Mouse (Mus musculus) kidney, embryonic 14.5 days (tissue): Measurements from ENCODE around the gene Tmc3. TPM values are rescaled to one million over a fixed set of nuclear protein-coding genes. Genes with fewer than 3 reads are reported as not detected.
A peak's percentile ranks its signal among the peaks of the same experiment; 100 is the strongest.

Experiments used
- ATAC-seq: fragments of 200-750 bp; cut with Nextera tagmentation; 2 replicates; pipeline ENCODE4 v1.8.0; 2017; ENCODE audit warnings: moderate number of reproducible peaks, mild to moderate bottlenecking, moderate TSS enrichment, moderate library complexity; ENCODE audit not compliant: low FRiP score, low TSS enrichment
- H3K27ac ChIP-seq: fragments of 300-500 bp; sonication (generic); 2 replicates; pipeline ENCODE4 v1.5.1; 2014; ENCODE audit warnings: low read depth, mild to moderate bottlenecking, low read length, moderate library complexity, mixed read lengths
- H3K27me3 ChIP-seq: fragments of 300-500 bp; sonication (generic); 2 replicates; pipeline ENCODE4 v1.6.1; 2014; ENCODE audit warnings: mild to moderate bottlenecking, low read length; ENCODE audit not compliant: control insufficient read depth, insufficient read depth
- H3K36me3 ChIP-seq: fragments of 300-500 bp; sonication (generic); 2 replicates; pipeline ENCODE4 v1.6.1; 2014; ENCODE audit warnings: low read length, mixed read lengths; ENCODE audit not compliant: control insufficient read depth, insufficient read depth
- H3K4me1 ChIP-seq: fragments of 300-500 bp; sonication (generic); 2 replicates; pipeline ENCODE4 v1.6.1; 2014; ENCODE audit warnings: low read length, mixed read lengths; ENCODE audit not compliant: control insufficient read depth, insufficient read depth
- H3K4me2 ChIP-seq: fragments of 300-500 bp; sonication (generic); replicated peaks from 2 replicates; pipeline ENCODE4 v1.6.1; 2014; ENCODE audit warnings: low read depth, mild to moderate bottlenecking, low read length
- H3K4me3 ChIP-seq: fragments of 300-500 bp; sonication (generic); 2 replicates; pipeline ENCODE4 v1.5.1; 2014; ENCODE audit warnings: mild to moderate bottlenecking, low read length
- H3K9ac ChIP-seq: fragments of 300-500 bp; sonication (generic); 2 replicates; pipeline ENCODE4 v1.6.1; 2014; ENCODE audit warnings: low read depth, mild to moderate bottlenecking, low read length, moderate library complexity
- H3K9me3 ChIP-seq: fragments of 300-500 bp; sonication (generic); 2 replicates; pipeline ENCODE4 v1.6.1; 2016; ENCODE audit warnings: low read length; ENCODE audit not compliant: control insufficient read depth
- WGBS: fragments of 180-500 bp; shearing (Covaris S2); extraction: QIAGEN DNeasy Blood & Tissue Kit; methylation state at CpG from one replicate; pipeline ENCODE4 v1.1.7; 2014; 5-methylcytosine and 5-hydroxymethylcytosine counted together
- polyA plus RNA-seq: library from polyadenylated mRNA; unstranded; fragments of >200 nt; fragmentation: Nextera tagmentation; extraction: Ambion mirVana; gene quantifications from 2 replicates; pipeline ENCODE4 v1.2.1, GENCODE M21; 2014

The Tmc3 gene
- polyA plus RNA-seq, 1 experiment from 2014 or later = 0.84 TPM

DNA sequence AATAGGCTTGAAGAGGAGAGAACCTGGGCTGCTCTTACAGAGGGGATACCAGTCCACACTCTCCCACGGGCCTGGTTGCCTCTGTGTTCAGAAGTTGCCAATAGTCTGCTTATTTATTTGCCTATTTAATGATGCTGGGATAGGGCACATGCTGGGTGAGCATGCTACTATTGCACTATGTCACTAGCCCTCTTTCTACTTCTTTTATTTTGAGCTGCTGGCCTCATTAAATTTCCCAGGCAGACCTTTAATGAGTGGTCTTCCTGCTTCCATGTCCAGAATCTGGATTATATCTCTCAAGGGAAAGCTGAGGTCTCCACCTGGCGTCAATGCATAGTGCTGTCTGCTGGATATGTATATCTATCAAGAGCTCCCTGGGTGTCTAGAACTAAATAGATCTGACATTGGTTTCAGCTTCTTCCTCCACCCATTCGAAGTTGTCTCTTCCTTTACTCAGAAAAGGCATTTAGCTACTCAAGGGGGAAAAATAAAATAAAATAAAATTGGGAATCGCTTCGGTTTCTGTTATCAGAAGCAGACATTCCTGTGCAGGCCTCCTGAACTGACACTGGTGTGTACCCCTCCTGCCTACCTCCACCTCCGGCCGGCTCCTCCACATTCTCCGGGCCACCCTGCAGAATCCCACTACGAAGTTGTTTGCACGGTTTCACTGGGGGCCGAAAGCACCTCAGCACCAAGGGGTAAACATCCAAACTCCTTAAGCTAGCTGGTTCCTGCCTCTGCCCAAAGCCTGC is 46.5 kb downstream of the Tmc3 start:
- H3K4me1 ChIP-seq = peaks cover 10% of the 10 kb centered on the region; the same call in 1 of the 2 replicates
- WGBS = 11% methylated on average over 11 of the region's 11 CpGs
- H3K36me3 ChIP-seq = no peaks in the 10 kb centered on the region
- ATAC-seq = no peak
- H3K9ac ChIP-seq = peak overlapping the region; percentile 35; the same call in 1 of the 2 replicates
- no peaks in the 10 kb centered on the region for H3K9me3 ChIP-seq
- H3K4me2 ChIP-seq = peak overlapping the region; percentile 59
- H3K4me3 ChIP-seq = peak overlapping the region; percentile 60
- H3K27ac ChIP-seq = no peak overlapping the region
- no peaks in the 10 kb centered on the region for H3K27me3 ChIP-seq

GRCm38 (mm10) chr7:83631828-83632681 is 47.3 kb downstream of the Tmc3 start, which contains the start of gene Stard5:
TSS of gene Stard5 (plus strand) at chr7:83631959.
- Histone ChIP-seq H3K4me1 (peaks cover 10% of the 10 kb centered on the region; the same call in 1 of the 2 replicates), H3K27ac (no peak within 1 kb of the TSS), H3K9ac (peak within 1 kb of the TSS; percentile 65), H3K9me3 (no peaks in the 10 kb centered on the region), H3K36me3 (peaks cover 3% of the 10 kb centered on the region; the same call in 1 of the 2 replicates), H3K27me3 (no peaks in the 10 kb centered on the region), H3K4me3 (peak within 1 kb of the TSS; percentile 60), H3K4me2 (peak within 1 kb of the TSS; percentile 59)
- peak; percentile 97 for ATAC-seq
- WGBS = under 1% methylated on average over 35 of the region's 35 CpGs

GRCm38 (mm10) chr7:83632682-83633120 is 48.0 kb downstream of the Tmc3 start:
- peak overlapping the region; percentile 65; the same call in 1 of the 2 replicates for H3K9ac ChIP-seq

DNA sequence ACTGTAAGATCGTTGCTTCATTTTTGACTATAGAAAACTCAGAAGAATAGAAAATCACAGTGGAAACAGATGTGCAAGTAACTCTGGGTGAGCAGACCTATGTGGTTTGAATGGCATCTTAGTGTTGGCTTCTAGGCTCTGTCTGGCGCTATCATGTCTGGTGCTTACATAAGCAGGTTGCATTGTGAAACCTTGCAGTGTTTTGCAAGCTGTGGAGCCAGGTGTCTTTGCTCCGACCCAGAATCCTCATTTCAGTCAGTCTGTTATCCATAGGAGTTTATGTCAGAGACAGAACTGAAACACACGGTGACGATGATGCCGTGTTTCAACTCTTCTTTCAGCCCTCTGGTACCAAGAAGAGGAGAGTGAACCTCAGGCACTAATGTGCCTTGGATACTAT is 49.1 kb downstream of the Tmc3 start:
- Histone ChIP-seq H3K27ac (no peak overlapping the region), H3K36me3 (peaks cover 10% of the 10 kb centered on the region), H3K9ac (no peak overlapping the region), H3K9me3 (no peaks in the 10 kb centered on the region), H3K4me2 (no peak overlapping the region), H3K4me1 (peaks cover 10% of the 10 kb centered on the region; the same call in 1 of the 2 replicates), H3K4me3 (no peak overlapping the region), H3K27me3 (no peaks in the 10 kb centered on the region)
- 91% methylated on average over 6 of the region's 6 CpGs for WGBS
- ATAC-seq = no peak

More at GRCm38 (mm10) chr7:83632682-83633120, 48.0 kb downstream of the Tmc3 start:
- no peak for ATAC-seq
- H3K9me3 ChIP-seq = no peaks in the 10 kb centered on the region
- WGBS = 43% methylated on average over 6 of the region's 6 CpGs
- H3K36me3 ChIP-seq = peaks cover 6% of the 10 kb centered on the region
- peak overlapping the region; percentile 59 for H3K4me2 ChIP-seq
- no peak overlapping the region for H3K27ac ChIP-seq
- H3K27me3 ChIP-seq = no peaks in the 10 kb centered on the region
- peak overlapping the region; percentile 60 for H3K4me3 ChIP-seq
- H3K4me1 ChIP-seq = peaks cover 10% of the 10 kb centered on the region; the same call in 1 of the 2 replicates

GRCm38 (mm10) chr7:83635726-83636125 is 51.0 kb downstream of the Tmc3 start:
- Histone ChIP-seq H3K9ac (no peak overlapping the region), H3K4me3 (no peak overlapping the region), H3K27ac (no peak overlapping the region), H3K4me1 (peaks cover 10% of the 10 kb centered on the region; the same call in 1 of the 2 replicates), H3K4me2 (no peak overlapping the region), H3K9me3 (no peaks in the 10 kb centered on the region), H3K36me3 (peaks cover 18% of the 10 kb centered on the region), H3K27me3 (no peaks in the 10 kb centered on the region)
- 96% methylated on average over 2 of the region's 2 CpGs for WGBS
- ATAC-seq = no peak

GRCm38 (mm10) chr7:83636425-83636824 is 51.7 kb downstream of the Tmc3 start:
- 90% methylated on average over 8 of the region's 8 CpGs for whole genome bisulfite sequencing
- H3K27ac ChIP-seq = no peak overlapping the region
- no peak overlapping the region for H3K9ac ChIP-seq
- no peak for ATAC-seq
- H3K27me3 ChIP-seq = no peaks in the 10 kb centered on the region
- no peaks in the 10 kb centered on the region for H3K9me3 ChIP-seq
- H3K4me3 ChIP-seq = no peak overlapping the region
- H3K4me1 ChIP-seq = peaks cover 10% of the 10 kb centered on the region; the same call in 1 of the 2 replicates
- no peak overlapping the region for H3K4me2 ChIP-seq
- H3K36me3 ChIP-seq = peaks cover 23% of the 10 kb centered on the region

GRCm38 (mm10) chr7:83637781-83638583 is 53.3 kb downstream of the Tmc3 start:
- Histone ChIP-seq H3K36me3 (peaks cover 23% of the 10 kb centered on the region), H3K4me1 (peaks cover 5% of the 10 kb centered on the region; the same call in 1 of the 2 replicates), H3K4me2 (no peak overlapping the region), H3K27ac (no peak overlapping the region), H3K27me3 (no peaks in the 10 kb centered on the region), H3K4me3 (no peak overlapping the region), H3K9ac (no peak overlapping the region), H3K9me3 (no peaks in the 10 kb centered on the region)
- WGBS = 82% methylated on average over 8 of the region's 8 CpGs
- ATAC-seq = no peak

DNA sequence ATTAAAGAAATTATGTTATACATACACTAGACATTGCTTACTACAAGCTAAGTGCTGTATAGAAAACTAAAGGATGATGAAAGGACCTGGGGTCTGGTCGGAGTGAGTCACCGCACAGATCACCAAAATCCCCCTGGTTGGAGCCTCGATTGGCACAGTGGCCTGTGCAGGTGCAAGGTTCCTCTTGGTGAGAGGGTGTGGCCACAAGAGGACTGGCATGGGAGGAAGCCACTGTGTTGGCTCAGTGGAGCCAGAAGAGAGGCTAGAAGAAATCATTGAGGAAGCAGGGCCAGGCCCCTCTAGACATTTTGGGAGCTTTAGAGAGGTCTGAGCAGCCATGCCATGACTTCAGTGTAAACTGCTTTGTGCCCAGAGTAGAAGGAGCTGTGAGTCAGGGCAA is 54.4 kb downstream of the Tmc3 start:
- WGBS = 80% methylated on average over 3 of the region's 3 CpGs
- no peak for ATAC-seq
- no peaks in the 10 kb centered on the region for H3K9me3 ChIP-seq
- no peak overlapping the region for H3K27ac ChIP-seq
- no peak overlapping the region for H3K4me3 ChIP-seq
- peaks cover 23% of the 10 kb centered on the region for H3K36me3 ChIP-seq
- no peaks in the 10 kb centered on the region for H3K27me3 ChIP-seq
- H3K4me1 ChIP-seq = no peaks in the 10 kb centered on the region
- no peak overlapping the region for H3K9ac ChIP-seq
- H3K4me2 ChIP-seq = no peak overlapping the region
